Mouse (Mus musculus): ENCODE results near the gene Baz1a.

The Baz1a gene

GRCm38 (mm10) chr12:55013626-55014398, at the start of gene Baz1a:
Baz1a (minus strand) TSS chr12:55014348.
- DNase-seq (ENCODE audit: low spot score), result no peak

- DNase-seq (ENCODE audit: low spot score), result no peak
Measured at GRCm38 (mm10) chr12:55062141-55062540, 48.0 kb upstream of the Baz1a start.

- peak; percentile 26 for DNase-seq (ENCODE audit: low spot score)
Measured at GRCm38 (mm10) chr12:55061006-55061405, 46.9 kb upstream of the Baz1a start.

- no peak for DNase-seq (ENCODE audit: low spot score)
Measured at GRCm38 (mm10) chr12:55060212-55060898, 46.2 kb upstream of the Baz1a start.

- no peak for DNase-seq (ENCODE audit: low spot score)
Measured at GRCm38 (mm10) chr12:55059812-55060211, 45.7 kb upstream of the Baz1a start.

- DNase-seq (ENCODE audit: low spot score), result no peak
Measured at GRCm38 (mm10) chr12:55058865-55059615, 44.9 kb upstream of the Baz1a start.

- DNase-seq (ENCODE audit: low spot score), result no peak
Measured at GRCm38 (mm10) chr12:55056703-55057102, 42.6 kb upstream of the Baz1a start.

- DNase-seq (ENCODE audit: low spot score), result no peak
Measured at GRCm38 (mm10) chr12:55054551-55055241, 40.5 kb upstream of the Baz1a start.

- DNase-seq (ENCODE audit: low spot score), result no peak
Measured at GRCm38 (mm10) chr12:55053267-55053666, 39.1 kb upstream of the Baz1a start.

- DNase-seq (ENCODE audit: low spot score), result no peak
Measured at GRCm38 (mm10) chr12:55051210-55052173, 37.3 kb upstream of the Baz1a start.

- DNase-seq (ENCODE audit: low spot score), result no peak
Measured at GRCm38 (mm10) chr12:55049731-55050353, 35.7 kb upstream of the Baz1a start.

GRCm38 (mm10) chr12:55041011-55041410, 26.9 kb upstream of the Baz1a start:
- DNase-seq (ENCODE audit: low spot score), result no peak

- no peak for DNase-seq (ENCODE audit: low spot score)
Measured at GRCm38 (mm10) chr12:55027088-55027487, 12.9 kb upstream of the Baz1a start.

- no peak for DNase-seq (ENCODE audit: low spot score)
Measured at GRCm38 (mm10) chr12:55023284-55023683, 9.1 kb upstream of the Baz1a start.

- DNase-seq (ENCODE audit: low spot score), result no peak
Measured at GRCm38 (mm10) chr12:55019421-55019877, 5.3 kb upstream of the Baz1a start.

GRCm38 (mm10) chr12:55017119-55017721, 3.1 kb upstream of the Baz1a start:
- no peak for DNase-seq (ENCODE audit: low spot score)

GRCm38 (mm10) chr12:55016339-55017118, 2.4 kb upstream of the Baz1a start:
- no peak for DNase-seq (ENCODE audit: low spot score)

- DNase-seq (ENCODE audit: low spot score), result no peak
Measured at GRCm38 (mm10) chr12:55015428-55015827, 1.3 kb upstream of the Baz1a start.

GRCm38 (mm10) chr12:55013031-55013430, 1.1 kb downstream of the Baz1a start:
- DNase-seq (ENCODE audit: low spot score), result no peak
